Mouse (Mus musculus) ovary, postnatal 36 days (tissue): ENCODE measurements around the gene Fasn.
"Not testable (repeated sequence)": the region's sequence is repeated elsewhere in the genome, so short reads cannot be mapped to it uniquely, and the experiment has no call there.

Experiments
- DNase-seq: peaks from one replicate; pipeline ENCODE4 v3.0.0; 2022; ENCODE audit warnings: low spot score, mixed read lengths

Gene Fasn

GRCm38 (mm10) chr11:120823956-120824786, at the start of gene Fasn:
Gene Fasn (minus strand): TSS chr11:120824547.
- DNase-seq, result peak; percentile 97

GRCm38 (mm10) chr11:120873206-120873605, 48.9 kb upstream of the Fasn start:
- DNase-seq, result peak; percentile 56

- no peak for DNase-seq
Measured at GRCm38 (mm10) chr11:120871521-120871920, 47.2 kb upstream of the Fasn start.

- no peak for DNase-seq
Measured at GRCm38 (mm10) chr11:120865816-120866215, 41.5 kb upstream of the Fasn start.

- peak; percentile 26 for DNase-seq
Measured at GRCm38 (mm10) chr11:120862819-120863218, 38.5 kb upstream of the Fasn start.

- DNase-seq, result not testable (repeated sequence)
Measured at GRCm38 (mm10) chr11:120855938-120856337, 31.6 kb upstream of the Fasn start.

GRCm38 (mm10) chr11:120853788-120854187, 29.4 kb upstream of the Fasn start:
- DNase-seq, result no peak

- no peak for DNase-seq
Measured at GRCm38 (mm10) chr11:120853158-120853557, 28.8 kb upstream of the Fasn start.

- DNase-seq, result no peak
Measured at GRCm38 (mm10) chr11:120852083-120852935, 28.0 kb upstream of the Fasn start.

- DNase-seq, result no peak
Measured at GRCm38 (mm10) chr11:120851582-120851981, 27.2 kb upstream of the Fasn start.

GRCm38 (mm10) chr11:120851132-120851531, 26.8 kb upstream of the Fasn start:
- no peak for DNase-seq

GRCm38 (mm10) chr11:120850331-120851030, 26.1 kb upstream of the Fasn start:
- no peak for DNase-seq

- no peak for DNase-seq
Measured at GRCm38 (mm10) chr11:120846725-120847475, 22.6 kb upstream of the Fasn start.

GRCm38 (mm10) chr11:120844329-120844728, 20.0 kb upstream of the Fasn start:
- DNase-seq, result no peak

- DNase-seq, result no peak
Measured at GRCm38 (mm10) chr11:120833555-120834280, 9.4 kb upstream of the Fasn start.

- not testable (repeated sequence) for DNase-seq
Measured at GRCm38 (mm10) chr11:120832962-120833361, 8.6 kb upstream of the Fasn start.

- no peak for DNase-seq
Measured at GRCm38 (mm10) chr11:120831659-120832440, 7.5 kb upstream of the Fasn start.

- DNase-seq, result peak; percentile 40
Measured at GRCm38 (mm10) chr11:120830686-120831085, 6.3 kb upstream of the Fasn start.

- no peak for DNase-seq
Measured at GRCm38 (mm10) chr11:120829757-120830532, 5.6 kb upstream of the Fasn start.
